Mouse (Mus musculus): ENCODE results near the gene Gm5926. TPM values are rescaled to one million over a fixed set of nuclear protein-coding genes. Genes with fewer than 3 reads are reported as not detected.
"Not testable (repeated sequence)": the region's sequence is repeated elsewhere in the genome, so short reads cannot be mapped to it uniquely, and the experiment has no call there.

Gm5926 gene
- not detected for total RNA-seq (2021)

DNA sequence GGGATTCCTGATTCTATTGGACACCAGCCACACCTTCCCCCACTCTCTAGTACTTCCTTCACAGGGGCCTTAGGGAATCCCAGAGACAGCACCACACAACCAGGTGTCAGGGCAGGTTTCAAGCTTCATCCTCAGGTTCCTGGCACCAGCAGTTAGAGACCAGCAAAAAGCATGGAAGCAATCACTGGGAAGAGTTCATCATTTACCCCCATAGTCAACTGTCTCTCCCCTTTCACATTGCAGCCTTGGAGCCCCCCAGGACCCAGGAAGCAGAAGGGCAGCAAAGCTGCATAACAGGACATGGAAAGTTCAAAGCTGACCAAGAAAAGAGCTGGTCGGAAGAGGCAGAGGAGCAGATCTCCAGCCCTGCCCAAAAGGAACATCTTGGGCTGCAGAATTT is at the start of gene Gm5926:
Gm5926 (plus strand) TSS at position 301 of the 400 bp plus-strand sequence.
- DNase-seq (ENCODE audit: low spot score); intact Hi-C loops (cut with DNase I): not testable (repeated sequence)

GRCm38 (mm10) chrX:32601008-32601407 is 49.5 kb upstream of the Gm5926 start:
- DNase-seq (ENCODE audit: low spot score) = not testable (repeated sequence)

GRCm38 (mm10) chrX:32601425-32601824 is 49.1 kb upstream of the Gm5926 start:
- intact Hi-C loops (cut with DNase I); DNase-seq (ENCODE audit: low spot score): not testable (repeated sequence)

More at GRCm38 (mm10) chrX:32601008-32601407, 49.5 kb upstream of the Gm5926 start:
- intact Hi-C loops (cut with DNase I) = not testable (repeated sequence)

Other genes with a start within 250 kb of the Gm5926 start
- not detected for gene Btbd35f1, start 90.7 kb upstream of the Gm5926 start, total RNA-seq (2021)
- gene Btbd35f21, start 75.4 kb downstream of the Gm5926 start, total RNA-seq (2021) = not detected
- not detected for gene Btbd35f30, start 243.9 kb downstream of the Gm5926 start, total RNA-seq (2021)